Mouse (Mus musculus): ENCODE measurements around the gene Rasgrp2.
A peak's percentile ranks its signal among the peaks of the same experiment; 100 is the strongest.

Rasgrp2 gene

GRCm38 (mm10) chr19:6407816-6408510, 8.8 kb downstream of the Rasgrp2 start:
- no peak for DNase-seq (ENCODE audit: low spot score in 2 of 2)

- no peak for DNase-seq (ENCODE audit: low spot score in 2 of 2)
These were observed 9.6 kb downstream of the Rasgrp2 start for GRCm38 (mm10) chr19:6408749-6409148.

- DNase-seq (ENCODE audit: low spot score in 2 of 2): no peak
These were observed 10.0 kb downstream of the Rasgrp2 start for GRCm38 (mm10) chr19:6409176-6409575.

- DNase-seq (ENCODE audit: low spot score in 2 of 2): no peak
These were observed 10.8 kb downstream of the Rasgrp2 start for GRCm38 (mm10) chr19:6409936-6410335.

DNA sequence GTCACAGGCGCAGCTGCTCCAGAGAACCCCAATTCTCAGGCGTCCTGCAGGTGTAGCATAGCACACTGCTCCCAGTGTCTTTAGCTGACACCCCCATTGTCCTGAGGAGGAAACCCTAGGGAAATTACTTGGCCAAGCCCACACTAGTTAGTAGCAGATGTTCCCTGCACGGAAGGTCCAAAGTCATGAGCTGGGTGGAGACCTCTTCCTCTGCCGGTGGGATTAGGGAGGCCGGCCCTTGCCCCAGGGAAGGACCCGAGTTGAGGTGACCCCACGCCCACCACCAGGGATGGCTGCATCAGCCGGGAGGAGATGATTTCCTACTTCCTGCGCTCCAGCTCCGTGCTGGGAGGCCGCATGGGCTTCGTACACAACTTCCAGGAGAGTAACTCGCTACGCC, 13.7 kb downstream of the Rasgrp2 start:
- DNase-seq (ENCODE audit: low spot score in 2 of 2): no peak

- DNase-seq (ENCODE audit: low spot score in 2 of 2): no peak
These were observed 16.3 kb downstream of the Rasgrp2 start for GRCm38 (mm10) chr19:6415454-6415853.

DNA sequence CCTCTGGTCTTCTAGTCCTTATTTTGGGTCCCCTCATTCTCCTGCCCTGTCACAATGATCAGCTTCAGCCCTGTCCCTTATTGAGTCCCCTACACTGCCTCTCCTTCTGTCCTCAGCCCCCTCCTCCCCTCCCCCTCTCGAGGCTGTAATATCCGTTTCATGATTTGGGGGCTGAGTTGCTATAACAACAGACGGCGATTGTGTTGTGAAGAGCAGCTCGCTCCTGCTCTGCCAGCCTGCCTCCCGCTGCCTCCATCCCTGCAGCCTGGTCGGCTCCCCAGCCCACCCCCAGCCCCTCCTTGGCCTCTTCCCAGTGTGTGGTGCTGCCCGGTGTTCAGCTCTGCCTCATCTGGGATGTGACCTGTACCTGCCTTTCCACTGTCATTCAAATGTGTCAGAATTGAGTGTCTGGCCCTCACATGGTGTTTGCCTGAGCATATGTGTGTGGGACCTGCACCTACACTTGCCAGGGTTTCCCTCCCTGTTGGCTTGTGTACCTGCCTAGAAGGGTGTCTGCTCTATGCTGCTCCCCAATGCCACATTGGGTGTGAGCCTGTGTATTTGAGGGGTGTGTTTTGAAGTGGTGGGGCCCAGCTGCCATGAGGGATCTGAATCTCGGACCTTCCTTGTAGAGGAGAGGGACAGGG, 17.1 kb downstream of the Rasgrp2 start:
- DNase-seq (ENCODE audit: low spot score in 2 of 2): no peak

GRCm38 (mm10) chr19:6416894-6417761, 18.0 kb downstream of the Rasgrp2 start:
- DNase-seq (ENCODE audit: low spot score in 2 of 2): no peak

- DNase-seq (ENCODE audit: low spot score in 2 of 2): peak; percentile 87 to 93
These were observed 19.2 kb downstream of the Rasgrp2 start, which contains the start of gene Nrxn2 for GRCm38 (mm10) chr19:6418233-6418879. Nrxn2 (plus strand) TSS chr19:6418731.

DNA sequence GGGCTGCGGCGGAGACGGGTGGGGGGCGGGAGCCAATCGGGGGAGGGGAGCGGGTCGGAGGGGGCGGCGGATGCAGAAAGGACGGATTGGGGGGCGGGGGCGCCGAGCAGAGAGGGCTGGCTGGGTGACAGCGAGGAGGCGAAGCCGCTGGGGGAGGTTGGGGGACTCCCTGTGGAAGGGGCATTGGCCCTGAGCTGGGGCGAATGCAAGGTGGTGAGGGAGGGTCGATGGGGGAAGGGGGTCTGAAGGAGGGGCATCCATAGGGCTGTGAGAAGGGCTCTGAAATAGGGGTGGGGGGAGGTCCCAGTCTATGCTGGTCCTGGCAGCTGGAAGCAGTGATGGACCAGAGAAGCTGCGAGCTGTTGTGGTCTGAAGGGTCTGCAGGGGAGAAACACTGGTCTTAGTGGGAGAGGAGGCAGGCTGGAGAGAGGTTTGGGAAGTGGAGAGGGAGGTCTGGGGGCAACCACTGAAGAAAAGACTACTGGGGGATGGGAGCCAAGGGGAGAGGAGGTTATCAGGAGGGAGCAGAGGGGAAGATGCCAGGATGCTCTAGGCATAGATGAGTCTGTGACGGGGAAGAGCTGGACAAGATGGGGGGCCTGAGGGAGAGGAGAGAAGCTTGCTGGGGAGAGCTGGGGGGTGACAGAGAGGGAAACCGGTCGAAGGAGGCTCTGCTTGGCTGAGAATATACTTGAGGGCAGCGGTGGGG, 20.0 kb downstream of the Rasgrp2 start:
- DNase-seq (ENCODE audit: low spot score in 2 of 2): no peak

GRCm38 (mm10) chr19:6419805-6420310, 20.7 kb downstream of the Rasgrp2 start:
- DNase-seq (ENCODE audit: low spot score in 2 of 2): no peak

GRCm38 (mm10) chr19:6420481-6421210, 21.5 kb downstream of the Rasgrp2 start:
- no peak for DNase-seq (ENCODE audit: low spot score in 2 of 2)

DNA sequence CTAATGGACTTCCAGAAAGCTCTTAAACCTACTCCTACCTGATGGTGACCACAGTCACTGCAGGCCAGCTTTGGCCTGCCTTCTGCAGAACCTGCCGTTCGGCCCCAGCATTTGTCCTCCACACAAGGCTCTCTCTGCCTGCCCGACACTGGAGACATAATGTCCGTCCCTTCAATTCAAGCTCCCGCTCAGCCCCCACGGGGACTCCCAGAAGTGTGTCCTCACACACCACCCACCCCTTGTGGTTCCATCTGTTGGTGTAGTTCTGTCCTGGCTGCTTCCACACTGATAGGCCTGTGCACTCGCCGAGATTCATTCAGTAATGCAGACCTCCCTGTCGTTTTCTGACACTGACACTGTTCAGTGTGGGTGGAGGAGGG, 22.1 kb downstream of the Rasgrp2 start:
- DNase-seq (ENCODE audit: low spot score in 2 of 2): no peak

- no peak for DNase-seq (ENCODE audit: low spot score in 2 of 2)
These were observed 22.9 kb downstream of the Rasgrp2 start for GRCm38 (mm10) chr19:6422014-6422413.

- no peak for DNase-seq (ENCODE audit: low spot score in 2 of 2)
These were observed 24.1 kb downstream of the Rasgrp2 start for GRCm38 (mm10) chr19:6423241-6423640.

GRCm38 (mm10) chr19:6424137-6424881, 25.2 kb downstream of the Rasgrp2 start:
- DNase-seq (ENCODE audit: low spot score in 2 of 2): no peak

GRCm38 (mm10) chr19:6425595-6425994, 26.5 kb downstream of the Rasgrp2 start:
- DNase-seq (ENCODE audit: low spot score in 2 of 2): no peak

DNA sequence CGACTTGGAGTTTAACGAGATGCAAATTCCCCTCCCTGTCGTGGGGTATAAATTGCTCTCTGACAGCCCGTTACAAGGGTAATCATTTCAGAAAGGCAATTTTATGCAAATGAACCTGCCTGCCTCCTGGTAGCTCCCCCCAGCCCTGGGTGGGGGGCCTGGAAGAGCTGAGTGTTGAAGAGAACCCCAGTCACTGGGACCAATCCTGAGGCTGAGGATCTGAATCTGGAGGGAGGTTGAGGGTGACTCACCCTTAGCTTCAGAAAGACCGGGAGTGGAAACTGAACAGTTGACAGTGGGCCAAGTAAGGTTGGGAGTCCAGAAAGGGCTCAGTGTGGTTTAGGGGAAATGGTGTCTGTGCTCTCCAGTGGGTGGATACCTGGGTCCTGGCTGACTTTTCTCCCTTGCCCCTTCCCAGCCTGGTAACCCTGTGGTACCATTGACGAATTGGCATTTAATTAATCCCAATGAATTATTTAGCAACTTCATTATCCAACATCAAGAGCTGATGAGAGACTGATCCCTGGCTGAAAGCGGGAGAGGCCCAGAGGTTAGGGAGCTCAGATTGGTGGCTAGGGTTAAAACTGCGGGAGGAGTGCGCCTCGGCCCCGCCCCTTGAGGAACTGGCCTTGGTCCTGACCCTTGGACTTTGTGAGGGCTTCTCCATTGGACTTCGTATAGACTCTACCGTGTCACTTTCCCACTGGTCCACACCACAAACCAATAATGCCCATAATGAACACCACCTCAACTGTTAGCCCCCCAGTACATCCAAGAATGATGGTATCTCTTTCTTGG, 27.8 kb downstream of the Rasgrp2 start:
- DNase-seq (ENCODE audit: low spot score in 2 of 2): no peak

All from frontal cortex, postnatal 14 days (tissue).